Mouse (Mus musculus) erythroblast, adult 5-6 weeks (primary cell): Measurements from ENCODE around the gene Gen1. TPM values are rescaled to one million over a fixed set of nuclear protein-coding genes. Genes with fewer than 3 reads are reported as not detected.

Experiments
- ATAC-seq: replicated peaks from 2 replicates; pipeline ENCODE4 v1.8.0; 2016; ENCODE audit warnings: moderate number of reproducible peaks, mild to moderate bottlenecking, moderate TSS enrichment, inconsistent platforms; ENCODE audit not compliant: poor library complexity, low FRiP score, severe bottlenecking
- total RNA-seq, 2 experiments: library from RNA; stranded (forward) in 1 of 2; stranded (reverse) in 1 of 2; fragments of 150-400 nt in 1 of 2; fragments of 200-764, 138-1000 nt in 1 of 2; gene quantifications; 2 replicates each; pipeline versions ENCODE4 v1.2.3 to v1.2.4; 2015 to 2017; ENCODE audit warnings: low replicate concordance in 2 of 2

The Gen1 gene
- total RNA-seq, 2 experiments from 2014 or later, result 17.9 to 38.1 TPM

DNA sequence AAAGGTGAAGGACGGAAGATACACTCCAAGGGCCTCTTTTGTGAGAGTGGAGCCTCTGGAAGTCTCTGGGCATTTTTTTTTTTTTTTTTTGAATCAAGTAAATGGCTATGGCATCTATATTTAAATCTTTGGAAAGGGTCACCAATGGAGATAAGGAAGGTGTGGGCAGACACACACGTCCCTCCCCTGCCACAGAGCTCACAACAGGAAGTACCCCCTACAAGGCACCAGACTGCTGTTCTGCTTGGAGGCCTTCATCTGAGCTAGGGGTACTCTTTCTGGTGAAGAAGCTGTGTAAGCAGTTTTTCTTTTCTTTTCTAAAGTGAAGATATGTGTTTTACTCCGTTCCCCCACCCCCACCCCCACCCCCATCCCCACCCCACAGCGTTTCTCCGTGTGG, 68.8 kb downstream of the Gen1 start:
- no peak for ATAC-seq

DNA sequence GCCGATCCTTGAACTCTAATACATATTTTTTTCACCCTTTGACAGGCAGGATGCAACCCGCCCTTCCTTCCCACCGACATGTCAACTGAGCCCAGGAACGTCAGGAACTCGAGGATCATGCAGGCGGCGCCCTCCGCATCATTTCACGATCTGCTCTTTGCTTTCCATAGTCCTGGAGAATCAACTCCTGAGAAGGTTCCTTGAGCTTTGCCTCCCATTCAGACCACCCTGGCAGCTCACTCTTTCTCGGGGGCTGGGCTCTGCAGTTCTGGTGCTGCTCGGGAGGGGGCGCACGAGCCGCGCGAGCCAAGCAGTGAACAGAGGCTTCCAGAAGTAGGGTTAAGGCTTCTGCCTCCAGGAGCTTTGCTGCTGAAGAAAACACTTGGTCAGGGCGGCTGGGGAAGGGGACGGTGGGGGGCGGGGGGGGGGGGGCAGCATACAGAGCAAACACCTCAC, 69.4 kb downstream of the Gen1 start:
- no peak for ATAC-seq

DNA sequence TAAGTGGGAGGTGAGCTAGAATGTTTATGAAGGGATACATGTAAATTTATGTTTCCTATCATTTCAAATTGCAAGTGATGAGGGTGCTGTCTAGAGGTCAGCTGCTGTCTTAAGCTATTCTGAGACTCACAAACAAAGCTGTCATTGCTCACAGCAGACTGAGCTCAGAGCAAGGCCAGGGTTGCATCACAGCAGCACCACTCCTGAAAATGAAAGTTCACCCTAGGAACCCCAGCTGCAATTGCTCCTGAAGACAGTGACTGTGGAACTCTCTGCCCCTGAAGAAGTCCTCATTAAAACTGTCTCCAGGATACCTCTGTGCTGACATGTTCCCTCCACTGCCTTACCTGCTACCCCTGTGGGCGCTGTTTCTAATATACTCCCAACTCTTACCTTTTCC, 70.6 kb downstream of the Gen1 start:
- ATAC-seq, result no peak

Other genes starting within 250 kb of the Gen1 start
- not detected in 2 replicates for gene Kcns3, start 114.7 kb downstream of the Gen1 start, total RNA-seq (2015; ENCODE audit: low replicate concordance)
- gene Kcns3, start 114.7 kb downstream of the Gen1 start, total RNA-seq (2017; ENCODE audit: low replicate concordance), result not detected in 2 replicates
- not detected in 2 replicates for gene Msgn1, start 56.8 kb downstream of the Gen1 start, total RNA-seq (2015; ENCODE audit: low replicate concordance)
- gene Msgn1, start 56.8 kb downstream of the Gen1 start, total RNA-seq (2017; ENCODE audit: low replicate concordance), result not detected in 2 replicates
- gene Smc6, start 85 bp upstream of the Gen1 start, total RNA-seq (2015; ENCODE audit: low replicate concordance), result 24.9 and 92.4 TPM in 2 replicates
- 69.2 and 192 TPM in 2 replicates for gene Smc6, start 85 bp upstream of the Gen1 start, total RNA-seq (2017; ENCODE audit: low replicate concordance)
- gene Vsnl1, start 170.8 kb upstream of the Gen1 start, total RNA-seq (2015; ENCODE audit: low replicate concordance), result not detected in 2 replicates
- 0.42 TPM in 1 of 2 replicates, not detected in the other for gene Vsnl1, start 170.8 kb upstream of the Gen1 start, total RNA-seq (2017; ENCODE audit: low replicate concordance)
- not detected in 2 replicates for gene Rad51ap2, start 190.3 kb upstream of the Gen1 start, total RNA-seq (2015; ENCODE audit: low replicate concordance)
- gene Rad51ap2, start 190.3 kb upstream of the Gen1 start, total RNA-seq (2017; ENCODE audit: low replicate concordance), result 0.56 TPM in 1 of 2 replicates, not detected in the other